Mouse (Mus musculus): ENCODE measurements around the gene Csf3. TPM values are rescaled to one million over a fixed set of nuclear protein-coding genes. Genes with fewer than 3 reads are reported as not detected.

Gene Csf3
- polyA plus RNA-seq, 1 experiment from 2014 or later = not detected

DNA sequence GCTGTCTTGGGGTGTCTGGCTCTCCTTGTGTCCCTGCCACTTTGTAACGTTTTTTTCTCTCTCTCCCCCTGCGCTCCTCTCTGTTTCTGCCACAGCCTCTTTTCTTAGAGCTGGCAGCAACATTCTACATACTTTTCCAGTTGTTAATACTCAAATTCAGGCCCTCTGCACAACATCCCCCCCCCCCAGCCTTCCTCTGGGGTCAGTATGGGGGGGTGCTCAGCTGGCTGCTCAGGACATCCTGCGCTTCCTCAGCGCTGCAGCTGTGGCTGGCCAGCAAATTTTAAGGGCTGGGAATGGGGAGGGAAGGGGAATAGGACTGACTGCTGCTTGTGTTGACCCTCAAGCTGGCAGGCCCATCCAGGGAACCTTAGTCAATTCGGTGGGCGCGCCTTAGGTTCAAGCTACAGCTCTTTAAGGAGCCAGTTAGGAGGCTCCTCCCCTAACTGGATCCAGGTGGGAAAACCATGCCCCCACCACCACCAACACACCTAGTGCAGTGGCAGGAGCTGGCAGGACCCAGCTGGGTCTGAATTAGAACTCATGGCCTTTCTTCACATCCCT lies 43.5 kb downstream of the Csf3 start:
- Histone ChIP-seq H3K4me1 (peaks cover 83% of the 10 kb centered on the region), H3K9me3 (no peaks in the 10 kb centered on the region), H3K4me3 (replicated peaks) (peak overlapping the region; percentile 92), H3K27me3 (replicated peaks) (no peaks in the 10 kb centered on the region), H3K27ac (peak overlapping the region; percentile 97), H3K9ac (no peak overlapping the region), H3K36me3 (no peaks in the 10 kb centered on the region), H3K4me2 (peak overlapping the region; percentile 89)
- no peak for ATAC-seq (ENCODE audit: insufficient read depth, low FRiP score, low read depth)
- WGBS = 27% methylated on average over 7 of the region's 7 CpGs

DNA sequence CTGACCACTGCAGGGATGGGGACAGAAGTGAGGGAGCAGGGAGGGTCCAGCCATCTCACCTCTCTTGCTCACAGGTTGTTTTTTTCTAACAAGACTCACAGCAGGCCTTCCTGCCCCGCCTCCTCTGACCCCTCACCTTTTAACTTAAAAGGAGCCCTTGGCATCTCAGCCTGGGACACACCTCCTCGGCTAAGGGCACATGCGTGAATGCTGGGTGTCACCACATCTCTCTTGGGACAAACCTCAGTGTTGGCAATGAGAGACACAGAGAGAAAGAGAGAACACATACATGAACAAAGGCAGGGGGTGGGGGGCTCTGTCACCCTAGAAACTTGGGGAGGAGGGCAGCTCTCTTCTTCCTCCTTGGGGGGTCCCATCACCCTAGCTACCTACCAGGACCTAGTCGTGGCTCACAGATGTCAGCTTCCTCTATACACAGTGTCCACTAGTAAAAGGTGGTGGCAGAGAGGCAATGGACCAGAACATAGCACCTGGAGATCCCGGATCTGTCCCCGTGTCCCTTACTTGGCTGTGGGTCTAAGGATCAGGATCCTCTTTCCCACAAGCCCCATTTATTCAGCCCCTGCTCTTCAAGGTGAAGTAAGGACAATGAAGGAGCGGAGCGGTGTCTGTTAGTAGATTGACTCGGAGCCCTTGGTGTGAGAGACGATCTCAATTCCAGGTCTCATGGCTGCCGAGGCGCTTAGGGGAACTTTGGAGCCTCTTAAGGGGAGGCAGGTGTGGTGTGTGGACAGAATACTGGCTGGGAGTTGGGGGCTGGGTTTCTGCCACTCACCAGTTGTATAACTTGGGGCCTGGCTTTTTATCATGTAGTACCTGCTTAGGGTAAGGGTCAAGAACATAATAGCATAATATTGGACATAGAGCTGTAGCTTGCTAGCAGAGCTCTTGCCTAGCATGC lies 45.1 kb downstream of the Csf3 start:
- Histone ChIP-seq H3K9ac (no peak overlapping the region), H3K4me3 (replicated peaks) (no peak overlapping the region), H3K9me3 (no peaks in the 10 kb centered on the region), H3K27me3 (replicated peaks) (no peaks in the 10 kb centered on the region), H3K36me3 (no peaks in the 10 kb centered on the region), H3K4me2 (peak overlapping the region; percentile 56), H3K4me1 (peaks cover 85% of the 10 kb centered on the region), H3K27ac (peak overlapping the region; percentile 93)
- 42% methylated on average over 12 of the region's 12 CpGs for WGBS
- no peak for ATAC-seq (ENCODE audit: insufficient read depth, low FRiP score, low read depth)

DNA sequence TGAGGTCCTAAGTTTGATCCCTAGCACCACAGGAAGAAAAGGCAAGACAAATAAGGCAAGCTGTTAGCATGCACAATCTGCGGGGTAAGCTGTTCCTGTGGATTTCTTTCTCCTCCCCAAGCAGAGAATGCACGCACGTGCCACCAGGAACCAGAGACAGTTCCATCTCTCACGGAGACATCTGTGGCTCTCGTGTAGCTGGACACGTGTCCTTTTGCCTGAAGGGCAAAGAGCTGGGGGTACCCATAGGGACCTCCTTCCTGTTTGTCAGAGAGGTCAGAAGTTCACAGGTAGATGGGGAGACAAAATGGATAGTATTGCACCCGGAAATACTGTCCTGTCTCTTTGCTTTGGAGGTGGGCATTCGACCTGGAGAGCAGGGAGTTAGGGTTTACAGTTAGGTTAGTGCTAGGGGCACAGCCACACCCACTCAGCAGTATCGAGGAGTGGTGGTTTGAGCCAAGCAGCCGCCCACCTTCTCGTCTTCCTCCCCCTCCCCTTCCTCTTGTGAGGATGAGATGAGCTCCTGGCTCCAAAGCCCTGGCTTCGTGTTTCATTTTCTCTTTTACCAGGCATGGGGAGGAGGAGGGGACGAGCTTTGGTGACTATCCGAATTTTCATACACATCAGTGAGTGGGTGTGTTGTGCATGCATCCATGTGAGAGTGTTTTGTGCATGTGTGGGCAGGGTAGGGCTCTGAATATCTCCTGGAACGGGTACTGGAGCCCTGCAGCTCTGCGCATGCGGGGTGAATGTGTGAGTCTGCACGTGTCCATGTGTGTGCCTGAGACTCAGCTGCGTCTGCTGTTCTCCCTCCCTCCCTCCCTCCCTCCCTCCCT lies 46.0 kb downstream of the Csf3 start:
- no peaks in the 10 kb centered on the region for H3K27me3 ChIP-seq (replicated peaks)
- ATAC-seq (ENCODE audit: insufficient read depth, low FRiP score, low read depth) = peak; percentile 45; the same call in 1 of the 2 replicates
- H3K36me3 ChIP-seq = no peaks in the 10 kb centered on the region
- H3K4me1 ChIP-seq = peaks cover 90% of the 10 kb centered on the region
- H3K9me3 ChIP-seq = no peaks in the 10 kb centered on the region
- 3% methylated on average over 19 of the region's 19 CpGs for WGBS
- peak overlapping the region; percentile 93 for H3K27ac ChIP-seq
- peak overlapping the region; percentile 22 for H3K4me3 ChIP-seq (replicated peaks)
- no peak overlapping the region for H3K9ac ChIP-seq
- peak overlapping the region; percentile 56 for H3K4me2 ChIP-seq

DNA sequence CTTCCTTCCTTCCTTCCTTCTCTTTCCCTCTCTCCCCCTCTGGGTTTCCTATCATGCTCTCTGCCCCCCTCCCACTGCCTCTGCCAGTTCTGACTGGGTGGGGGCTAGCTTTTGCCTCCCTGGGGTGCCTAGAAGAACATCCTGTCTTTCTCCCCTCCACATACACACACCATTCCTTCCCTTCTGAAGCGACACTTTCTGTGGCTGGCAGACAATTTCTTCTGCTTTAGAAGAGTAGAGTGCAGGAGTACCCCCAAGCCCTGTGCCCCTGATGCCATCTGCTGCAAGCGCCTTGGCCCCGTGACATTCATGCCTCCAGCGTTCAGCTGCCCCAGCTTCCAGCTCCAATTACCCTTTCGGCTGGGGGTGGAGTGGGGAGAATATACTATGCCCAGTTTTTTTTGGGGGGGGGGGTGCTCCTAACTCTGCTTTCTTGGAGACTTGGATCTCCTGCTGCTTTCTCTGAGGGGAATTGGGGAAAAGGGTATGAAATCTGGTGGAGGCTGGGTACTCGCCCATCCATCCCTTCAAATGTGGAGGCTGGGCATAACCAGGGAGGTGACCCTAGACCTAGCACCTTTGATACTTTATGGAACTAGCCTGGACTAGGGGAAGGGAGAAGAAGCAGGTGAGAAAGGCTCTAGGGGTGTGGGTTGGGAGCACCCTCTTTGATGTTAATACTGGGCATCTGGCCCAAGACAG lies 46.9 kb downstream of the Csf3 start:
- Histone ChIP-seq H3K27me3 (replicated peaks) (no peaks in the 10 kb centered on the region), H3K4me1 (peaks cover 95% of the 10 kb centered on the region), H3K9me3 (no peaks in the 10 kb centered on the region), H3K4me3 (replicated peaks) (peak overlapping the region; percentile 4; the same call in 1 of the 2 replicates), H3K9ac (no peak overlapping the region), H3K27ac (peak overlapping the region; percentile 85), H3K36me3 (no peaks in the 10 kb centered on the region), H3K4me2 (peak overlapping the region; percentile 48)
- ATAC-seq (ENCODE audit: insufficient read depth, low FRiP score, low read depth) = no peak
- 32% methylated on average over 6 of the region's 6 CpGs for WGBS

DNA sequence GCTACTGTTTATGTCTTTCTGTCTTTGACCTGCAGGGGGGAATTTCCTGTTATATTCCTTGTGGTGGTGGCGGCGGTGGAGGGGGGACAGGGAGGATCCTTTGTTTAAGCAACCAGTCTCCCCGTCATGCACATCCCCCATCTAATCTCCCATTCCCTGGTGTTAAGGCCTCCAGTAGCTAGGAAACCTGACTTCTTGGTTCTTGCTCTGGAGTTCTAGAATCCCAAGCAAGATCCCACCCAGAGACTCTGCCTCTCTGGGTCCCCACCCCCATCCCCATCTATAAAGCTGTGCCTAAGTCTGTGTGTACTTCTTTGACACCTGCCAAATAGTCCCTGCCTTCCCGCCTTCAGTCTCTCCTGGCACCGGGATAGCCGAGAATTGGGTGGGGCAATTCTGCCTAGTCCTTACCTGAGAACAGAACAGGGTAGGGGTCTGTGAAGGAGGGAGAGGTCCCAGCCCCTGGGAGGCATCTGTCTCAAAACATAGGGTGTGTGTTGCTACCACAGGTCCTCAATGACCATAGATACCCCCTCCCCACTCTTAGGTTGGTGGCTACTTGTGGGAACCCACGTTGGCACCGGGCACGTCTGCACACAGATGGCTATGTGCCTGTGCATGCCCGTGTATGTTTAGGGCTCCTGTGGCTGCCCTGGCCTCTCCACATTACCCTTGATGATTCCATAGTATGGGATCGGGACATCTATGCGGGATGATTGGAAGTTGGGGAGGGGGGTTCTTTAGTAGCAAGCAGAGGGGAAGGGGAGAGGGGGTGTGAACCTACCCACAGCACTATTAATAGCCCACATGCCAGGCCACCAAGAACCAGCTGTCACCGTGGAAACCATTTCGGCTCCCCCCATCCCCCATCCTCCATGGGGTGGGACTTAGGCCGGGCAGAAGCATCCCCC lies 47.7 kb downstream of the Csf3 start:
- H3K4me3 ChIP-seq (replicated peaks) = peak overlapping the region; percentile 4; the same call in 1 of the 2 replicates
- H3K4me1 ChIP-seq = peaks cover 95% of the 10 kb centered on the region
- H3K36me3 ChIP-seq = no peaks in the 10 kb centered on the region
- peak overlapping the region; percentile 48 for H3K4me2 ChIP-seq
- H3K27ac ChIP-seq = peak overlapping the region; percentile 85
- no peaks in the 10 kb centered on the region for H3K27me3 ChIP-seq (replicated peaks)
- H3K9ac ChIP-seq = no peak overlapping the region
- 28% methylated on average over 15 of the region's 15 CpGs for WGBS
- no peaks in the 10 kb centered on the region for H3K9me3 ChIP-seq
- no peak for ATAC-seq (ENCODE audit: insufficient read depth, low FRiP score, low read depth)

DNA sequence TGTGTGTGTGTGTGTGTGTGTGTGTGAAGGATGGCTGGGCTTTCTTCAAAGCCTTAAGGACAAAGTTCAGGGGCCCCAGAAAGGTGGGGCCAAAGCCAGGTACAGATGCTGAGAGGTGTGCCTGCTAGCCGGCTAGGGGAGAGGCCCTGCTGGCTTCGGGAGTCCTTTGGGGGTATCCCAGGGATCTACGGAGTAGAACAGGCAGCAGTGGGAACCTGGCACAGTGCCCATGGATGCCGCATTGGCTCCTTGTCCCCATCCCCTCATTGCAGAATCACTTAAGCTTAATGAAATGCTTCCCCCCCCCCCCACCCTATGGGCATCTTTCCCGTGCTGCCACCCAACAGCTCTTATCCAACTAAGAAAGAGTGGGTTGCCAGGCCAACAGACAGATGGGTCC lies 48.7 kb downstream of the Csf3 start:
- no peaks in the 10 kb centered on the region for H3K27me3 ChIP-seq (replicated peaks)
- peaks cover 94% of the 10 kb centered on the region for H3K4me1 ChIP-seq
- 34% methylated on average over 5 of the region's 5 CpGs for WGBS
- H3K36me3 ChIP-seq = no peaks in the 10 kb centered on the region; the same call in 1 of the 2 replicates
- no peak for ATAC-seq (ENCODE audit: insufficient read depth, low FRiP score, low read depth)
- H3K9ac ChIP-seq = no peak overlapping the region
- H3K9me3 ChIP-seq = no peaks in the 10 kb centered on the region
- H3K4me2 ChIP-seq = peak overlapping the region; percentile 48
- H3K4me3 ChIP-seq (replicated peaks) = no peak overlapping the region
- peak overlapping the region; percentile 85 for H3K27ac ChIP-seq

DNA sequence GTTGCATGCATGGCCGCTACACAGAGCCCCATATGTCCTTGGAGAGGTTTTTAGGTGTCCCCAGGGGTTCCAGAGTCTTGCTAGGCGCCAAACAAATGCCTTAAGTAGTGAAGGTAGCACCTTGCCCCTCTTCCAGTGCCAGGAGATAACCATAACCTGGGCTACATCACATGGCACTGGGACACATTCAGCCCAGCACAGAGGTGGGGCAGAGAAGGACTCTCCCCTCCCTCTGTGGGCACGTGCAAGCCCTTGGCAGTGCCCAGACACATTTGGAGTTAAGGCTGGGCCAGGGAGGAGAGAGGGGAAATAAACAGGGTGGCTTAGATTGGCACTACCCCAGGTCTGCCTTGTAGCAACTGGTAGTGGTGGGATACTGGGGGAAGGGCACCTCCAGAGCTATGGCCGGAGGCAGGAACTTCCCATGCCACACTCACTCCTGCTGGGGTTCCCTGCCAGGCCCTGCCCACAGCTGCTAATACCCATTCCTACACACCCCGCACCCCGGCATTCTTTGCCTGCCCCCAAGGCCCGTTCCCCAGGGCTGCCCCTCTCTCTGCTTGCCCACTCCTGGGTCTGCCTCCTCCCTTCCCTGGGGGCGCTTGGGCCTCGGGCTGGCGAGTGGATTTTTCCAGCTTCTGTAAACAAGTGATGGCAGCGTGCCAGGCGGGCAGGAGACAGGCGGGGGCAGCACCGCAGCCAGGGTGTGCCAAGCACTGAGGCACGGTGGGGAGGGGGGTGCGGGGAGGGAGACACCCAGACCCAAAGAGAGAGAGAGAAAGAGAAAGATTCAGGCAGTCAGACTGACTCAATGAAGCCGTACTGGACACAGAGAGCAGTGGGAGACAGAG lies 49.5 kb downstream of the Csf3 start:
- H3K27me3 ChIP-seq (replicated peaks) = no peaks in the 10 kb centered on the region
- peak overlapping the region; percentile 10; the same call in 1 of the 2 replicates for H3K9ac ChIP-seq
- peak overlapping the region; percentile 2; the same call in 1 of the 2 replicates for H3K4me3 ChIP-seq (replicated peaks)
- peak overlapping the region; percentile 85 for H3K27ac ChIP-seq
- H3K4me2 ChIP-seq = peak overlapping the region; percentile 48
- peak; percentile 14 for ATAC-seq (ENCODE audit: insufficient read depth, low FRiP score, low read depth)
- no peaks in the 10 kb centered on the region for H3K9me3 ChIP-seq
- H3K4me1 ChIP-seq = peaks cover 92% of the 10 kb centered on the region
- H3K36me3 ChIP-seq = no peaks in the 10 kb centered on the region; the same call in 1 of the 2 replicates
- WGBS = 24% methylated on average over 16 of the region's 17 CpGs

DNA sequence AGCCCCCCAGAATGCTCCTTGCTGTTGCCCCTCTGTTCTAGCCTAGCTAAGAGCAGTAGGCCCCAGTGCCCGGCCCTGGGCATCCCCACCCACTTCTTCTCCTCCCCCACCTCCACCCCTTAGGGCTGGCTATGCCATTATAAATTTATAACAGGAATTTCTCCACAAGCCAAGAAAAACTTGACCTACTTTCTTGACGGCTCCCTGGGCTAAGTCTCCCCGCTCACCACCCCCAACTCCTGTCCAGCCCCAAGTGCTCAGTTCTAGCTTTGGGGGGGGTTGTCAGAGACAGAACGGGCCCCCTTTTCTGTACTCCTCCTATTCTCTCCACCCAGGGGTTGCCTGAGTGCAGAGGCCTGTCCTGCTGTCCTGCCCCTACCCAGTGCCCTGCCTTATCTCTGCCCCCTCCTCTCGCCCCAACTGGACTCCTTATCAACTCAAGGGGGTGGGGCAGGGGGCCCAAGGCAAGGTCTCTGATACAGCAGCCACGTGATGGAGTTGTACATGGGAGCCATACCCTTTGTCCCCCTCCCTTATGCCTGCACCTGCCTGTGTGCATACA lies 50.2 kb downstream of the Csf3 start:
- Histone ChIP-seq H3K27me3 (replicated peaks) (no peaks in the 10 kb centered on the region), H3K4me3 (replicated peaks) (peak overlapping the region; percentile 2; the same call in 1 of the 2 replicates), H3K4me2 (peak overlapping the region; percentile 48), H3K27ac (peak overlapping the region; percentile 85), H3K9me3 (no peaks in the 10 kb centered on the region), H3K36me3 (no peaks in the 10 kb centered on the region; the same call in 1 of the 2 replicates), H3K9ac (peak overlapping the region; percentile 10; the same call in 1 of the 2 replicates), H3K4me1 (peaks cover 91% of the 10 kb centered on the region)
- WGBS = 19% methylated on average over 6 of the region's 6 CpGs
- peak; percentile 80 for ATAC-seq (ENCODE audit: insufficient read depth, low FRiP score, low read depth)

DNA sequence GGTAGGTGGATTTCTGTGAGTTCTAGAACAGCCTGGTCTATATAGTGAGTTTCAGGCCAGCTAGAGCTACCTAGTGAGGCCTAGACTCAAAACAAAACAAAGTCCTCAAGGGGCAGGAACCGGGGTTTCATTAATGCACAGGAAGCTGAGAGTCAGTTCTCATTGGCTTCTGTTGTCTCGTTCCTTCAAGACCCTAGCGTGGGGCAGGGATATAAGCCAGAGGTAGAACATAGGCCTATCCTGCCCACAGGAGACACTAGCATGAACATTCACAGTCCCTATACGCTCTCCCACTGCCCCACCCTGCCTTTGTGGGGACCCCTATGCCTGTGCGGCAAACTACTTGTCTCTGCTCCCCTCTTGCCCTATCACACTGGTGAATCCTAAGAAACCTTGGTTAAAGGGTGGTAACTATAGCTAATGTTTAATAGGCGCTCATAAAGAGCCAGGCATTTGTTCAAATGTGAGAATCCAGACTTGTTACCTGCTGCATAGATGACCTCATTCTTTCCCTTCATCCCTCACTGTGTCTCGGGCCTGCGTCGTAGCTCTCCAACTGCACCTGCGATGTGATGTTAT lies 51.6 kb downstream of the Csf3 start:
- H3K4me1 ChIP-seq = peaks cover 80% of the 10 kb centered on the region
- H3K9me3 ChIP-seq = no peaks in the 10 kb centered on the region
- ATAC-seq (ENCODE audit: insufficient read depth, low FRiP score, low read depth) = no peak
- H3K9ac ChIP-seq = no peak overlapping the region
- H3K27ac ChIP-seq = peak overlapping the region; percentile 85
- no peaks in the 10 kb centered on the region for H3K27me3 ChIP-seq (replicated peaks)
- no peak overlapping the region for H3K4me2 ChIP-seq
- no peak overlapping the region for H3K4me3 ChIP-seq (replicated peaks)
- 77% methylated on average over 10 of the region's 10 CpGs for WGBS
- peaks cover 11% of the 10 kb centered on the region; the same call in 1 of the 2 replicates for H3K36me3 ChIP-seq

All from stomach, embryonic 15.5 days (tissue).